Mouse (Mus musculus) ES-Bruce4 (cell line): Measurements from ENCODE around the gene Hgd. TPM values are rescaled to one million over a fixed set of nuclear protein-coding genes. Genes with fewer than 3 reads are reported as not detected.

ENCODE experiments used
- H3K27ac ChIP-seq: 2 replicates; pipeline ENCODE4 v1.5.1; 2012; ENCODE audit warnings: low read length, inconsistent platforms; ENCODE audit not compliant: insufficient read depth
- H3K27me3 ChIP-seq: 2 replicates; pipeline ENCODE4 v1.6.1; 2012; ENCODE audit warnings: mild to moderate bottlenecking, low read length, inconsistent platforms; ENCODE audit not compliant: control insufficient read depth, poor library complexity, insufficient read depth, severe bottlenecking
- H3K36me3 ChIP-seq: 2 replicates; pipeline ENCODE4 v1.6.1; 2012; ENCODE audit warnings: inconsistent platforms, mild to moderate bottlenecking, low read length, moderate library complexity; ENCODE audit not compliant: control insufficient read depth, poor library complexity, insufficient read depth, severe bottlenecking
- H3K4me1 ChIP-seq: one replicate; pipeline ENCODE4 v1.8.1; 2011; ENCODE audit warnings: low read length; ENCODE audit not compliant: control insufficient read depth, insufficient read depth
- H3K4me3 ChIP-seq: 2 replicates; pipeline ENCODE4 v1.5.1; 2011; ENCODE audit warnings: low read depth, mild to moderate bottlenecking, low read length
- H3K9ac ChIP-seq: 2 replicates; pipeline ENCODE4 v1.6.1; 2012; ENCODE audit warnings: low read depth, mild to moderate bottlenecking, inconsistent platforms; ENCODE audit not compliant: poor library complexity, severe bottlenecking
- H3K9me3 ChIP-seq: replicated peaks from 2 replicates; pipeline ENCODE4 v1.6.1; 2012; ENCODE audit warnings: mild to moderate bottlenecking, low read length, inconsistent platforms; ENCODE audit not compliant: control insufficient read depth, poor library complexity, insufficient read depth, severe bottlenecking
- CTCF ChIP-seq: IDR thresholded peaks from one replicate; pipeline ENCODE4 v1.8.1; 2011; ENCODE audit warnings: low read depth, low read length
- EP300 ChIP-seq: IDR thresholded peaks from 2 replicates; pipeline ENCODE4 v1.6.1; 2011; ENCODE audit warnings: low read depth, low read length; ENCODE audit not compliant: insufficient read depth
- POLR2A ChIP-seq: IDR thresholded peaks from one replicate; pipeline ENCODE4 v1.8.1; 2011; ENCODE audit warnings: low read length; ENCODE audit not compliant: insufficient read depth
- polyA plus RNA-seq: library from polyadenylated mRNA; stranded (reverse); fragments of >200 nt; gene quantifications from 2 replicates; pipeline ENCODE4 v1.2.4, GENCODE M21; 2011; ENCODE audit warnings: low read depth; ENCODE audit not compliant: missing spikeins, insufficient read depth, insufficient read length

Gene Hgd
- polyA plus RNA-seq, 1 experiment = not detected

DNA sequence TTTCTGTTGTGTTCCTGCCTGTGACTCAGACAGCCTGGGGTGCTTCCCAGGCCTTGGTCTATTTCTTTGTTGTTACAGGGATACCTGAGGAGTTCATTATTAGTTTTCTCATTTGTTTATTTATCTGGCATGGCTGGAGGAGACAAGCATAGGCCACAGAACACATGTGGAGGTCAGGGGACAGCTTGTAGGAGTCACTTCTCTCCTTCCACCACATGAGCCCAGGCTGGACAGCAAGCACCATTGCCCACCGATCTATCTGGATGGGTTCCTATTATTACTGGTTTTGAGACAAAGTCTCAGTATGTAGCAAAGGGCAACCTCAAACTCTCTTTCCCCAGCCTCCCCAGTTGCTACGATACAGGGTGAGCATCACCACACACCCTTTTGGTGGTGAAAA is 100.3 kb downstream of the Hgd start:
- H3K36me3 ChIP-seq = no peaks in the 10 kb centered on the region
- H3K27me3 ChIP-seq = no peaks in the 10 kb centered on the region
- H3K9ac ChIP-seq = no peak overlapping the region
- H3K27ac ChIP-seq = no peak overlapping the region
- peaks cover 2% of the 10 kb centered on the region for H3K4me1 ChIP-seq
- TF ChIP-seq EP300 = no peak
- no peak for TF ChIP-seq POLR2A
- TF ChIP-seq CTCF = no peak
- H3K4me3 ChIP-seq = no peak overlapping the region
- no peaks in the 10 kb centered on the region for H3K9me3 ChIP-seq

DNA sequence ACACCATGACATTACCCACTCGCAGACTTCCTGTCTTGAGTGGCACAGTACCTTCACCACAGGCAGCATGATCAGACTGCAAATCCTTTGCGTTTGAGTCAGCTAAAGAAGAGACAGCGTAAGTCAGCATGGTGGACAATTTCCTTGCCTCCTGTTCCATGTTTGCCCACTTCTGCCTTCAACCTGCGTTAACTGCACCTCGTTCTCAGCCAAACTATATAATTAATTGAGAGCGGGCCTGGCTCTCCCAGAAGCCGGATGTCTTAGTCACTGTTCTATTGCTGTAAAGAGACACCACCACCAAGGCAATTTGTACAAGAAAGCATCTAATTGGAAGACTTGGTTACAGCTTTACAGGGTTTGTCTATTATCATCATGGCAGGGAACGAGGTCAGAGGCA is 100.9 kb downstream of the Hgd start:
- Histone ChIP-seq H3K4me3 (no peak overlapping the region), H3K9ac (no peak overlapping the region), H3K9me3 (no peaks in the 10 kb centered on the region), H3K36me3 (no peaks in the 10 kb centered on the region), H3K27ac (0 out of 2 replicates have a peak overlapping the region, but pooled peaks have one; percentile 20), H3K27me3 (no peaks in the 10 kb centered on the region), H3K4me1 (no peaks in the 10 kb centered on the region)
- TF ChIP-seq EP300 (no peak), CTCF (no peak), POLR2A (no peak)

Other genes starting within 250 kb of the Hgd start
- gene Stxbp5l, start 195.2 kb upstream of the Hgd start, polyA plus RNA-seq = 0.18 and 0.52 TPM in 2 replicates
- gene Gtf2e1, start 40.4 kb upstream of the Hgd start, polyA plus RNA-seq = 66.4 and 68.9 TPM in 2 replicates
- 20.4 and 21.5 TPM in 2 replicates for gene Rabl3, start 40.3 kb upstream of the Hgd start, polyA plus RNA-seq
- 79.1 and 93.9 TPM in 2 replicates for gene Ndufb4, start 74.3 kb downstream of the Hgd start, polyA plus RNA-seq
- gene Fstl1, start 196.7 kb downstream of the Hgd start, polyA plus RNA-seq = 53.1 and 56.4 TPM in 2 replicates